Mouse (Mus musculus) frontal cortex, postnatal 14 days (tissue): Measurements from ENCODE around the gene BC028528.
"Not testable (repeated sequence)": the region's sequence is repeated elsewhere in the genome, so short reads cannot be mapped to it uniquely, and the experiment has no call there.

Source experiments
- DNase-seq, 2 experiments: peaks; one replicate each; pipeline ENCODE4 v3.0.0; 2022; ENCODE audit warnings: low spot score in 2 of 2

BC028528 gene

DNA sequence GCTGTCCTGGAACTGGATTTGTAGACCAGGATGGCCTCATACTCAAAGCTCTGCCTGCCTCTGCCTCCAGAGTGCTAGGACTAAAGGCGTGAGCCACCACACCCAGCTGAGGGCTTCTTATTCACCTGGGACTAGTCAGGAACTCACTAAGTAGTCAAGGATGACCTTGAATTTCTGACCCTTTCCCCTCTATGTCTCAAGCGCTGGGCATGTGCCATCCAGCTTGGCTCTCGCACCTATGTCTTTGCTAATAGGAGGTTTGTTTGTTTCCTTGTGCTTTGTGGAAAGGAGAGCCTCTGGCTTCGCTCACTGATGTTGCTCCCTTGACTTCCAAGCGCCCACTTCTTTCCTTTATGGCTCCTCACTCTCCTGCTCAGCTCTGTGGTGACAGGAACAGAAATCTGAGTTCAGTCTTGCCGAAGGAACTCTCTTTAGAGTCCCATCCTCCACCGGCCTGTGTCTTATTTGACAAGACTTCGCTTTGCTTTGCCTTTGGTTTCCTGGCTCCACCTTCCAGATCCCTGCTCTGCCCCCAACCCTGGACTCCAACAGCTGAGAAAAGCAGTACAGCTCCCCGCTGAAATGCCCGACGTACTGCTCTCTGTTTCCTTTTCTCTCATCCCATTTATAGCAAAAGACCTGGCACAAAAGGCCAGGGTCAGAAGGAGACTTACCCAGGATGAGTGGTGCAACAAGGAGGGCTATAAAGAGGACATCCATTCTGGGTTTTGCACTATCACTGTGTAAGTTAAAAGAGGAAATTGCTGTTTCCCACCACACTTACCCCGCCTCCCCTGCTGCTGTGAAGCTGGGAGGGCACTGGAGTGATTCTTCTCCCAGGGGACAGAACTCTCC lies at the start of gene BC028528:
Gene BC028528, minus strand, starts transcription at position 795 of the 855 bp plus-strand sequence.
- no peak for DNase-seq

DNA sequence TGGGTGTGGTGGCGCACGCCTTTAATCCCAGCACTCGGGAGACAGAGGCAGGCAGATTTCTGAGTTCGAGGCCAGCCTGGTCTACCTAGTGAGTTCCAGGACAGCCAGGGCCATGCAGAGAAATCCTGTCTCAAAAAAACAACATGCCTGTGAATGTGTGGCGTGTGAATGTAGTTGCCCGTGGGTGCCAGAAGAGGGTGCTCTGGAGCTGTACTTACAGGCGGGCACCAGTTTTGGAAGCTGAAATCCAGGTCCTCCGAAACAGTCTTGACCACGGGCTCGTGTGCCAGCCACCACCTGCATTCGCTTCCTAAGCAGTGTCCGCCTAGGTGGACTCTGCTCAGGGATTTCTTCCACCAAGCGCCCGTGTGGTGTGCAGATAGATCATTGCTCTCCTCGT lies 47.0 kb upstream of the BC028528 start:
- no peak for DNase-seq

- DNase-seq: no peak
These were observed 46.4 kb upstream of the BC028528 start for GRCm38 (mm10) chr3:95938217-95938616.

- no peak for DNase-seq
These were observed 42.6 kb upstream of the BC028528 start for GRCm38 (mm10) chr3:95934448-95934847.

DNA sequence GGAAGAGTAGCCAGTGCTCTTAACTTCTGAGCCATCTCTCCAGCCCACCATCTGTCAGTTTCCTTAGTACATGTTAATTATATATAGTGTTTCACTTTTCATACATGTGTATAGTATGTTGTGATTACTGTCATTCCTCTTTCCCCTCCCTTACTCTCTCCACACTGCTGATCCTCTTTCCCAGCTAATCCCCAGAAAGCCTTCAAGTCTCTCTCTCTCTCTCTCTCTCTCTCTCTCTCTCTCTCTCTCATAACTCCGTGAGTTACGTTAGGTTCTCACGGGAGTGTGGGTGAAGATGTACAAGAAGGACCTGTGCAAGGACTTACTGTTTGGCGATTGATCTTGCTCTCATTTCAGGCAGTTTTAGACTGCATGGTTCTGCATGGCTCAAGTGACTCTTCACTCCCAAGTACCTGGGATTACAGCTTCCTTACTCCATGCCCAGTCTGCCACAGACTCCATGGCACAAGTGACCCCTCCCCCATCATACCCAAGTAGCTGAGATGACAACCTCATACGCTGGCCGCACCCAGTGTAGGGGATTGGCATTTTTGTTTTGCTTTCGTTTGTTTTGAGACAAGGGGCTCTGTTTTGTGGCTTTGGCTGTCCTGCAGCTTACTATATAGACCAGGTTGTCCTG lies 41.4 kb upstream of the BC028528 start:
- DNase-seq: no peak

DNA sequence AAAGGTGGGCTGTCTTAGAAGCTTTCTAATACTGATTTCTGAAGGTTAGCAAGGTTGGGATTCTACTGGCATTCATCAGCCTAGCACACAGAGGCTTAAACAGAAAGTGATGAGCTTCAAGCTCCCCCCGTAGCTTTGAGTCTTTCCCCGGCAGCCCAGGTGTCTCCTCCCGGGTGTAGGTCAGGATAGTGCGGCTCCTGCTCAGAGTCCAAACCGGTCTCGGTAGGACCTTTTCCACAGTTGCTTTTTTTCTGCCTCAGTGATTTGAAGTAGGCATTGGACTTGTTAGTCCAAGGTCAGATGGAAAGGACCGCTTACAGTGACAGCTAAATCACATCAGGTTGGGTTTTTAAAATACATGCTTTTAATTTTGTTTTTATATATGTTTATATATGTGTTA lies 40.8 kb upstream of the BC028528 start:
- DNase-seq: no peak

DNA sequence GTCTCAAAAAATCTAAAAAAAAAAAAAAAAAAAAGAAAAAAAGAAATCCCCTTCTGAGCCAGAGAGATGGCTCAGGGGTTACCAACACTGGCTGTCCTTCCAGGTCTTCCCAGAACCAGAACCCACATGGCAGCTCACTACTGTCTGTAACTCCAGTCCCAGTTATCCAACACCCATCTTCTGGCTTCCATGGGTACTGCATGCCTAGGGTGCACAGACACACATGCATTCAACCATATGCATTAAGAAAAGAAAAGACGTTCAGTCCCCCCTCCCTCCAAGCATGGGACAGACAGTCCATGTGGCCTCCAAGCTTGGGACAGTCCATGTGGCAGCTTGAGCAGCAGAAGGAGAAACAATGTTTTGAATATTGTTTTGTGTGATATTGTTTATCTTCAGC lies 40.4 kb upstream of the BC028528 start:
- no peak for DNase-seq

DNA sequence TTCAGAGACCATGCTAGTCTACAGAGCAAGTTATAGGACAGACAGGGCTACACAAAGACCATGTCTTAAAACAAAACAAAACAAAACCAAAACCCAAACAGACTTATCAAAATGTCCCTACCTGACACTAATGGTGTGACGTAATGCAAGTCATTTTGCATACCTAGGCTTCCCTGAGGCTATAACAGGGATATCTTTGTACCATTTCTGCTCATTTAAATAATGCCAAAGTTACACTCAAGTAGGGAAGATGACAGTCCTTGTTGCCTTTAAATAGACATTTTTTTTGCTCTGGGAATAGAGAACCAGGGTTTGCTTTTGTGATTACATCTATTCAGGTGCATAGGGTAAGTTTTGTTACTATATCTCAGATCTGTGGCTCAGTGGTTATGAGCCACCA lies 39.7 kb upstream of the BC028528 start:
- no peak for DNase-seq

DNA sequence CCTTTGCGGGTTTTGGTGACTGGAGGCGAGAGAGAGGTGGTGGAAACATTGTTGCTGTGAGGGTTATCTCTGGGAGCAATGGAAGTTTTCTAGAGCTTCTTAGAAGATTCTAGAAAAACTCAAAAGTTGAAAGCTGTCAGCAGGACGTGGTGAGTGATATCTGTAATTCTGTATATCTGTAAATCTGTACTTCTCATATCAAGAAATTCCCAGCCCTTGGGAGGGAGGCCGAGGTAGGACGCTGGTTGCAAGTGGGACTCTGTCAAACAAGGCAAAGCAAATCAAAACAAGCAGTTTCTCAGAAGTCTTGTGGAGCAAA lies 38.6 kb upstream of the BC028528 start:
- DNase-seq: no peak

GRCm38 (mm10) chr3:95929581-95930470 lies 38.0 kb upstream of the BC028528 start:
- peak; percentile 18 to 24 for DNase-seq

GRCm38 (mm10) chr3:95928658-95929503 lies 37.1 kb upstream of the BC028528 start, which contains the start of gene Anp32e:
Anp32e (plus strand) TSS chr3:95929246.
- DNase-seq: peak; percentile 96

GRCm38 (mm10) chr3:95928261-95928657 lies 36.5 kb upstream of the BC028528 start:
- no peak for DNase-seq

DNA sequence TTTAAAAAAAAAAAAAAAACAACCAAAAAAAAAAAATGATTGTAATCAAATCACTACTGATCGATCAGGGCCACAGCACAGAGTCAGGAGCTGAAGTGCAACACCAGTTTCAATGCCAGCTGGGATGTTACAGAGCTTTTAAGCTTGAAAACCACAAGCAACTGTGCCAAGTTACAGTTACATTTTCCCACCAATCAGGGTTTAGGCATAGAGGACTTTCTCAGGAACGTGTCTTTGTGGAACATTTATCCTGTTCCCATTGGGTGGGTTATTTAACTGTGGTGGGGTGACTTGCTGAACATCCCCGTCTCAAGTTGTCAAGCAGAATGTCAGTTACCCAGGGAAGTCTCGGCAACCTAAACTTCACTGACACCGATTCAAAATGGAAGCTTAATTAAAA lies 33.3 kb upstream of the BC028528 start:
- no peak for DNase-seq

GRCm38 (mm10) chr3:95924185-95924584 lies 32.4 kb upstream of the BC028528 start:
- no peak for DNase-seq

DNA sequence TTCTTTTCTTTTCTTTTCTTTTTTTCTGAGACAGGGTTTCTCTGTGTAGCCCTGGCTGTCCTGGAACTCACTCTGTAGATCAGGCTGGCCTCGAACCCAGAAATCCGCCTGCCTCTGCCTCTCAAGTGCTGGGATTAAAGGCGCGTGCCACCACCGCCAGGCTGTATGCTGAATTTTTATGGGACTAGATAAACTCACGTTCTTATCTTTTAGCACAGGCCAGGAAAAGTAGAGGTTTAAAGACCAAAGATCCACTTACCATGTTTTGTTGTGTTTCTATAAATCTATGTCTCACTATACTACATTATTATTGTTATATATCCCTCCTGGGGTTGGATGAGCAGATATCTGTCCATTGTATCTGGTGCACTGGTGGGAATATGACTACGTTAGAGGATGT lies 31.6 kb upstream of the BC028528 start:
- not testable (repeated sequence) for DNase-seq

DNA sequence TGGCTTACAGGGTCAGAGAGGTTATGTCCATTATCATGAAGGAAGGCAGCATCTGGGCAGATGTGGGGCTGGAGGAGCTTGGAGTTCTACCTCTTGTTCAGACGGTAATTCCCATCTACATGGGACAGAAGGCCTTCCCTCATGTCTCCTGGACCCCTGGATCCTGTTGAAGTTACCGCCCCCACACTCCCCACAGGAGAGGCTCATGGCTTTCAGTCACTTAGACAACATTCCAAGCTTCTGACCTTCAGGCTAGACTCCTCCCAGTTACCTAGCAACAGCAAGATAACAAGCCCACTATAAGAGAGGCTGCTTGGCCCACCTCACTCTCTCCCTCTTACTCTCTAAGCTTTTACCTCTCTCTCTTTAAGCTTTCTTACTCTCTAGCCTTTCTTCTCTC lies 28.7 kb upstream of the BC028528 start:
- not testable (repeated sequence) for DNase-seq

DNA sequence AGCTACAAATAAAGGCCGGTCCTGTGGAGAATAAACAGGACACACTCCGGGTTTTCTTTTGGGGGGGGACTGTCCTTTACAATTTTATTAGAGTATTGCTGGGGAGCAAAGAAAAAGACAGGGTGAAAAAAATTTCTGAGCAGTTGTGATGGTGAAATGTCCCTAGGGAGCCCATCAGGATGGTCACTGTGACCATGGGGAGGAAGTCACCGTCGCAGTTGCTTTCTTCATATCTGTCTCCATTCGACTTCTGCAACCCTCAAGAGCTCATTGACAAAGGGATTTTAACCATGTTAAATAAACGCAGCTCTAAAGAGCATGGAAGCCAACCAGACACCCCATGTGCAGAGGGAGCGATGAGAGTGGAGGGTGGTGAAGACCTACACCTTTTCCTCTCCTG lies 25.0 kb upstream of the BC028528 start:
- DNase-seq: no peak

DNA sequence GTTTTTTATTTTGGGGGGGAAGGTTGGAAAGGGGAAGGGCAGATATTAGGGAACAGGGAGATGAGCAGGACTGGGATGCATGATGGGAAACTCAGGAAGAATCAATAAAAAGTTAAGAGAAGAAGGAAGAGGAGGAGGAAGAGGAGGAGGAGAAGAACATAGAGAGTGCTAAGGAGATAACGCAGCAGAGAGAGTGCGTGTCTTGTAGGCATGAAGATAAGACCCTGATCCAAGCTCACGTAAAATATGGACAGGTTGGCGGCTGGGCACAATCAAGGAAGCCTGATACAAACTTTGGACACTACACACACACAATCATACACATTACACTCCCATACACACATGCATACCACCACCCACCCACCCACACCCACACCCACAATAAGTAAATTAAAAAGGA lies 22.9 kb upstream of the BC028528 start:
- no peak for DNase-seq

DNA sequence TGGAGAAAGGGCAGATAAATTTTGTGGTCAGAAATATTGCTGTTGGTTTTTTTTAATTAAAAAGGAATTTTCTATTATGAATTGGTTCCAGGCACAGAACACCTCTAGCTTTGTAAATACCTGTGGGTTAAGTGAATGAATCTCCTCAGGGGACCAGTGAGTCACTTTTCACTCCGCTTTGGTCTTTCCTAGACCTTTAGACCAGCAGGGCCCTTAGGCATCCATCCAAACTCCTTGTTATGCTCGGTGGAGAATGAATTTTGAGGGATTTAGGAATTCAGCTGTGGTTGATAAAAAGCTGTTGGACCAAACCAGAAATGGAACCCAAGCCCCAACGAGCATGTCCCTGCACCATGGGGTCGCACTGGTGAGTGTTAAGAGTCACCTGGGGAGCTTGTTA lies 15.8 kb upstream of the BC028528 start:
- no peak for DNase-seq

- no peak for DNase-seq
These were observed 15.1 kb upstream of the BC028528 start for GRCm38 (mm10) chr3:95906860-95907259.

- no peak for DNase-seq
These were observed 14.2 kb upstream of the BC028528 start for GRCm38 (mm10) chr3:95905940-95906492.
